Mouse (Mus musculus): ENCODE measurements around the gene Ubxn1. TPM values are rescaled to one million over a fixed set of nuclear protein-coding genes. Genes with fewer than 3 reads are reported as not detected.

Ubxn1 gene
- polyA plus RNA-seq, 1 experiment from 2014 or later = 186 TPM

DNA sequence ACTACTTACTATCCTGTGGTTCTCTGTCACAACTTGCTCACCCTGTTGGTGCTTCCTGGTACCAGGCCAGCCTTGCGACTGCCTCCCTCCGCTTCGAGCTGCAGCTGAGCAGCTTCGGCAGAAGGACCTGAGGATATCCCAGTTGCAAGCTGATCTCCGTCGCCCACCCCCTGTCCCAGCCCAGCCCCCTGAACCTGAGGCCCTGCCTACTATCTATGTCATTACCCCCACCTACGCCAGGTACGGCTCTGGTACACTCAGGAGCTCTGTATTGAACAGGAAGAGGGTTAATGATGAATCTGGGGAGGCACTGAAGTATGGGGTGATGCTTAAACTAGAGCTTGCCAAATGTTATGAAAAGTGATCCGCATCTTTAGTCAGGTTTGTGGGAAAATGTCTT is 50.4 kb downstream of the Ubxn1 start:
- ATAC-seq (ENCODE audit: insufficient read depth, low FRiP score, low TSS enrichment) = no peak
- H3K9me3 ChIP-seq (ENCODE audit: control insufficient read depth, low read length) = no peaks in the 10 kb centered on the region
- H3K27me3 ChIP-seq (ENCODE audit: control insufficient read depth, insufficient read depth, low read length) = no peaks in the 10 kb centered on the region
- H3K9ac ChIP-seq (ENCODE audit: low read length) = peak overlapping the region; percentile 84
- no peak for DNase-seq (ENCODE audit: low spot score)
- H3K4me1 ChIP-seq (ENCODE audit: control insufficient read depth, insufficient read depth, low read length) = peaks cover 12% of the 10 kb centered on the region
- 86% methylated on average over 9 of the region's 9 CpGs for WGBS
- H3K27ac ChIP-seq (ENCODE audit: low read depth, low read length) = no peak overlapping the region
- peaks cover 4% of the 10 kb centered on the region; the same call in 1 of the 2 replicates for H3K36me3 ChIP-seq (ENCODE audit: control insufficient read depth, insufficient read depth, low read length)
- peak overlapping the region; percentile 9; the same call in 1 of the 2 replicates for H3K4me2 ChIP-seq (ENCODE audit: low read depth)
- H3K4me3 ChIP-seq (ENCODE audit: low read depth, low read length) = no peak overlapping the region

Small RNA genes within 50 kb of the gene (microRNA-seq; reads per million reads assigned to microRNA genes)
- not detected for gene Mir5136

Other genes with a start within 250 kb of the Ubxn1 start
- 0.05 TPM in 2 replicates for gene Chrm1, start 207.7 kb upstream of the Ubxn1 start, polyA plus RNA-seq (2014; fragmentation: Nextera tagmentation; extraction: Ambion mirVana)
- 132 and 135 TPM in 2 replicates for gene Slc3a2, start 148.1 kb upstream of the Ubxn1 start, polyA plus RNA-seq (2014; fragmentation: Nextera tagmentation; extraction: Ambion mirVana)
- gene Wdr74, start 135.7 kb upstream of the Ubxn1 start, polyA plus RNA-seq (2014; fragmentation: Nextera tagmentation; extraction: Ambion mirVana) = 87.8 and 92.8 TPM in 2 replicates
- gene 1700092M07Rik, start 130.8 kb upstream of the Ubxn1 start, polyA plus RNA-seq (2014; fragmentation: Nextera tagmentation; extraction: Ambion mirVana) = 1.4 and 2.1 TPM in 2 replicates
- 97.6 and 103 TPM in 2 replicates for gene Stx5a, start 130.1 kb upstream of the Ubxn1 start, polyA plus RNA-seq (2014; fragmentation: Nextera tagmentation; extraction: Ambion mirVana)
- gene Nxf1, start 114.4 kb upstream of the Ubxn1 start, polyA plus RNA-seq (2014; fragmentation: Nextera tagmentation; extraction: Ambion mirVana) = 243 and 245 TPM in 2 replicates
- gene Tmem223, start 100.5 kb upstream of the Ubxn1 start, polyA plus RNA-seq (2014; fragmentation: Nextera tagmentation; extraction: Ambion mirVana) = 181 and 195 TPM in 2 replicates
- 41.8 and 46.7 TPM in 2 replicates for gene Tmem179b, start 97.0 kb upstream of the Ubxn1 start, polyA plus RNA-seq (2014; fragmentation: Nextera tagmentation; extraction: Ambion mirVana)
- 20.7 and 22.4 TPM in 2 replicates for gene Taf6l, start 85.1 kb upstream of the Ubxn1 start, polyA plus RNA-seq (2014; fragmentation: Nextera tagmentation; extraction: Ambion mirVana)
- gene Polr2g, start 72.9 kb upstream of the Ubxn1 start, polyA plus RNA-seq (2014; fragmentation: Nextera tagmentation; extraction: Ambion mirVana) = 172 and 182 TPM in 2 replicates
- gene Zbtb3, start 68.9 kb upstream of the Ubxn1 start, polyA plus RNA-seq (2014; fragmentation: Nextera tagmentation; extraction: Ambion mirVana) = 6.6 and 7.2 TPM in 2 replicates
- gene Ttc9c, start 52.2 kb upstream of the Ubxn1 start, polyA plus RNA-seq (2014; fragmentation: Nextera tagmentation; extraction: Ambion mirVana) = 50.6 and 51.6 TPM in 2 replicates
- gene Hnrnpul2, start 51.5 kb upstream of the Ubxn1 start, polyA plus RNA-seq (2014; fragmentation: Nextera tagmentation; extraction: Ambion mirVana) = 5.7 and 6.1 TPM in 2 replicates
- 0.57 TPM in 1 of 2 replicates, not detected in the other for gene AC129217.1, start 41.7 kb upstream of the Ubxn1 start, polyA plus RNA-seq (2014; fragmentation: Nextera tagmentation; extraction: Ambion mirVana)
- gene Bscl2, start 34.0 kb upstream of the Ubxn1 start, polyA plus RNA-seq (2014; fragmentation: Nextera tagmentation; extraction: Ambion mirVana) = 54.1 and 55.3 TPM in 2 replicates
- 137 and 151 TPM in 2 replicates for gene Gng3, start 32.3 kb upstream of the Ubxn1 start, polyA plus RNA-seq (2014; fragmentation: Nextera tagmentation; extraction: Ambion mirVana)
- 0.32 and 0.44 TPM in 2 replicates for gene Lrrn4cl, start 20.7 kb upstream of the Ubxn1 start, polyA plus RNA-seq (2014; fragmentation: Nextera tagmentation; extraction: Ambion mirVana)
- gene Uqcc3, start 9.4 kb downstream of the Ubxn1 start, polyA plus RNA-seq (2014; fragmentation: Nextera tagmentation; extraction: Ambion mirVana) = 52.9 and 55.0 TPM in 2 replicates
- 93.5 and 93.8 TPM in 2 replicates for gene Lbhd1, start 12.2 kb downstream of the Ubxn1 start, polyA plus RNA-seq (2014; fragmentation: Nextera tagmentation; extraction: Ambion mirVana)
- not detected in 2 replicates for gene Gm49403, start 12.4 kb downstream of the Ubxn1 start, polyA plus RNA-seq (2014; fragmentation: Nextera tagmentation; extraction: Ambion mirVana)
- gene 1810009A15Rik, start 17.4 kb downstream of the Ubxn1 start, polyA plus RNA-seq (2014; fragmentation: Nextera tagmentation; extraction: Ambion mirVana) = 103 and 112 TPM in 2 replicates
- not detected in 2 replicates for gene Gm49416, start 17.4 kb downstream of the Ubxn1 start, polyA plus RNA-seq (2014; fragmentation: Nextera tagmentation; extraction: Ambion mirVana)
- 40.8 and 49.9 TPM in 2 replicates for gene Ints5, start 21.5 kb downstream of the Ubxn1 start, polyA plus RNA-seq (2014; fragmentation: Nextera tagmentation; extraction: Ambion mirVana)
- gene Ganab, start 26.6 kb downstream of the Ubxn1 start, polyA plus RNA-seq (2014; fragmentation: Nextera tagmentation; extraction: Ambion mirVana) = 116 and 128 TPM in 2 replicates
- gene B3gat3, start 48.9 kb downstream of the Ubxn1 start, polyA plus RNA-seq (2014; fragmentation: Nextera tagmentation; extraction: Ambion mirVana) = 50.6 and 59.0 TPM in 2 replicates
- gene Rom1, start 57.9 kb downstream of the Ubxn1 start, polyA plus RNA-seq (2014; fragmentation: Nextera tagmentation; extraction: Ambion mirVana) = 0.88 and 1.2 TPM in 2 replicates
- 7.9 and 9.3 TPM in 2 replicates for gene Eml3, start 58.1 kb downstream of the Ubxn1 start, polyA plus RNA-seq (2014; fragmentation: Nextera tagmentation; extraction: Ambion mirVana)
- 55.6 and 57.5 TPM in 2 replicates for gene Mta2, start 70.4 kb downstream of the Ubxn1 start, polyA plus RNA-seq (2014; fragmentation: Nextera tagmentation; extraction: Ambion mirVana)
- 30.2 and 36.3 TPM in 2 replicates for gene Tut1, start 82.4 kb downstream of the Ubxn1 start, polyA plus RNA-seq (2014; fragmentation: Nextera tagmentation; extraction: Ambion mirVana)
- 468 and 469 TPM in 2 replicates for gene Eef1g, start 95.5 kb downstream of the Ubxn1 start, polyA plus RNA-seq (2014; fragmentation: Nextera tagmentation; extraction: Ambion mirVana)
- 4.4 and 4.5 TPM in 2 replicates for gene Ahnak, start 117.8 kb downstream of the Ubxn1 start, polyA plus RNA-seq (2014; fragmentation: Nextera tagmentation; extraction: Ambion mirVana)
- not detected in 2 replicates for gene Scgb1a1, start 216.5 kb downstream of the Ubxn1 start, polyA plus RNA-seq (2014; fragmentation: Nextera tagmentation; extraction: Ambion mirVana)